Mouse (Mus musculus) hindbrain, postnatal 0 days (tissue): Measurements from ENCODE around the gene Rrp9. TPM values are rescaled to one million over a fixed set of nuclear protein-coding genes. Genes with fewer than 3 reads are reported as not detected.
A peak's percentile ranks its signal among the peaks of the same experiment; 100 is the strongest.

Experiments used
- ATAC-seq: fragments of 200-750 bp; cut with Nextera tagmentation; 2 replicates; pipeline ENCODE4 v1.8.0; 2017; ENCODE audit warnings: mild to moderate bottlenecking, moderate TSS enrichment, moderate library complexity
- DNase-seq: peaks from one replicate; pipeline ENCODE4 v3.0.0-alpha.2; 2015; ENCODE audit warnings: low spot score
- H3K27ac ChIP-seq: fragments of 300-500 bp; sonication (generic); 2 replicates; pipeline ENCODE4 v1.5.1; 2014; ENCODE audit warnings: mild to moderate bottlenecking
- H3K27me3 ChIP-seq: fragments of 300-500 bp; sonication (generic); 2 replicates; pipeline ENCODE4 v1.6.1; 2014; ENCODE audit warnings: low read length, mixed read lengths; ENCODE audit not compliant: insufficient read depth
- H3K36me3 ChIP-seq: fragments of 300-500 bp; sonication (generic); 2 replicates; pipeline ENCODE4 v1.6.1; 2014; ENCODE audit warnings: low read length, mixed read lengths; ENCODE audit not compliant: insufficient read depth
- H3K4me1 ChIP-seq: fragments of 300-500 bp; sonication (generic); 2 replicates; pipeline ENCODE4 v1.6.1; 2014; ENCODE audit warnings: antibody characterized with exemption, low read length, mixed read lengths; ENCODE audit not compliant: insufficient read depth
- H3K4me2 ChIP-seq: fragments of 300-500 bp; sonication (generic); 2 replicates; pipeline ENCODE4 v1.6.1; 2014; ENCODE audit warnings: low read depth, mild to moderate bottlenecking, low read length, moderate library complexity, mixed read lengths
- H3K4me3 ChIP-seq: fragments of 300-500 bp; sonication (generic); 2 replicates; pipeline ENCODE4 v1.5.1; 2014; ENCODE audit warnings: low read length
- H3K9ac ChIP-seq: fragments of 300-500 bp; sonication (generic); replicated peaks from 2 replicates; pipeline ENCODE4 v1.6.1; 2014; ENCODE audit warnings: mild to moderate bottlenecking, low read length, moderate library complexity, mixed read lengths
- H3K9me3 ChIP-seq: fragments of 300-500 bp; sonication (generic); 2 replicates; pipeline ENCODE4 v1.6.1; 2016; ENCODE audit warnings: low read length, mixed read lengths
- CTCF ChIP-seq: IDR thresholded peaks from 2 replicates; pipeline ENCODE4 v1.5.1; 2016; ENCODE audit warnings: antibody characterized with exemption, control low read depth, low read depth
- WGBS: fragments of 180-500 bp; shearing (Covaris S2); extraction: QIAGEN DNeasy Blood & Tissue Kit; methylation state at CpG from one replicate; pipeline ENCODE4 v1.1.7; 2014; 5-methylcytosine and 5-hydroxymethylcytosine counted together
- polyA plus RNA-seq: library from polyadenylated mRNA; unstranded; fragments of >200 nt; fragmentation: Nextera tagmentation; extraction: Ambion mirVana; gene quantifications from 2 replicates; pipeline ENCODE4 v1.2.1, GENCODE M21; 2015
- total RNA-seq: library from RNA; depleted of rRNA; stranded (reverse); fragments of >200 nt; gene quantifications from 2 replicates; pipeline ENCODE4 v1.2.3, GENCODE M21; 2014

Rrp9 gene
- total and polyA plus RNA-seq, 2 experiments from 2014 or later = 38.3 to 46.2 TPM

DNA sequence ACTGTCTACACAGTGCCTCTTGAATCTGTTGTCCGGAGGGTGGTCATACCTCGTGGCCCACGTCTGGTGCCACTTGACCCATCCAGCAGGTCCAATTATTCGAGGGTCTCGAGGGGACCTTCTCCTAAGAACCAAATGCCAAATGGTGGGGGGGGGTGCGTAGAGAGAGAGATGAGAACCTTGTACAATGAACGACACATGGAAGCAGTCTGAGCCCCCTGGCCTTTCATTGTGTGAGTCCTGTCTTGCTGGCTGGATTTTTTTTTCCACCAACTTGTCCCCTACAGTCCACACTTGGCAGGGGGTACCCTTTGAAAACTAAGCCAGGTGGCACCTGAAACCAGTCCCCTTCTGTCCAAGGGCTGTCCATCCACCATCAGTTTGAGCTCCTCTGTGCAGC lies 8.0 kb upstream of the Rrp9 start:
- no peak overlapping the region for H3K27ac ChIP-seq
- H3K4me3 ChIP-seq = no peak overlapping the region
- H3K27me3 ChIP-seq = no peaks in the 10 kb centered on the region
- no peaks in the 10 kb centered on the region for H3K9me3 ChIP-seq
- TF ChIP-seq CTCF = no peak
- 81% methylated on average over 7 of the region's 7 CpGs for WGBS
- no peak overlapping the region for H3K4me2 ChIP-seq
- peaks cover 16% of the 10 kb centered on the region; the same call in 1 of the 2 replicates for H3K4me1 ChIP-seq
- DNase-seq (no peak), ATAC-seq (no peak)
- H3K9ac ChIP-seq = no peak overlapping the region
- no peaks in the 10 kb centered on the region for H3K36me3 ChIP-seq

- Histone ChIP-seq H3K4me3 (no peak overlapping the region), H3K27ac (no peak overlapping the region), H3K4me1 (peaks cover 21% of the 10 kb centered on the region; the same call in 1 of the 2 replicates), H3K9me3 (no peaks in the 10 kb centered on the region), H3K36me3 (no peaks in the 10 kb centered on the region), H3K27me3 (no peaks in the 10 kb centered on the region), H3K4me2 (no peak overlapping the region), H3K9ac (no peak overlapping the region)
- WGBS = 74% methylated on average over 6 of the region's 6 CpGs
- no peak; the same call in 1 of the 2 replicates for TF ChIP-seq CTCF
- DNase-seq = no peak
- no peak for ATAC-seq
These were observed 6.4 kb upstream of the Rrp9 start for GRCm38 (mm10) chr9:106469317-106469716.

GRCm38 (mm10) chr9:106469776-106470175 lies 6.0 kb upstream of the Rrp9 start:
- no peak overlapping the region for H3K4me2 ChIP-seq
- TF ChIP-seq CTCF = no peak

DNA sequence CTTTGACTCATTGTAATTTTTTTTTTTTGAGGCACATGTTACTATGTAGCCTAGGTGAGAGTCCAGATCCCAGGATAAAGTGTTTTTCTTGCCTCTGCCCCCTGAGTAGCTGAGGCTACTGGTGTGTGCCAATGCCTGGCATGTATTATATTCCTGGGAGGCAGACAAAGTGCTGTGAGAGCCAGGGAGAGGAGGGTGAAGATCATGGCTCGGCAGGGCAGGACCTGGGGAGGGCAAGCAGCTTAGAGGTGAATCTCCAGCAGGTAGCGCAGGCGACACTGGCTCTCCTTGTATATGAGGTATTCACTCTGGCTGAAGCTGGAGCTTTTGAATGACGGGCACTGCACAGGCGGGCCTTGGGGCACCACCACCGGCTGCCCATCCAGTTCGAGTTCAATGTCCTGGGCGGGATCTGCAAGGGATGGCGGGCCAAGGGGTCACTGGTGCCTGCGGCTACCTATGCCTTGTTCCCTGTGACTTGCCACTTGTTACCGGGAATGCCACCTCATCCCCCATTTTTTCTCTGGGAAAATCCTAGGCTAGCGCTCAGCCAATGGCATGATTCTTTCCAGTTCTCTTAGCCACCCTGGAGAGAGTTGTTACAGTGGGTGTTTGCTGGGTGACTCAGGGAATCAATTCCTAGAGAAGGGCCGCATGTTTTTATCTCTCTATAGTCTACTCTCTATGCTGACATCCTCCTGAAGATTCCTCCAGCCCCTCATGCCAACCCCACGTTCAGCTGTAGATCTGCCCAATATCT lies 4.6 kb upstream of the Rrp9 start:
- H3K36me3 ChIP-seq = no peaks in the 10 kb centered on the region
- no peaks in the 10 kb centered on the region for H3K27me3 ChIP-seq
- no peak for DNase-seq
- 65% methylated on average over 14 of the region's 14 CpGs for WGBS
- no peak for TF ChIP-seq CTCF
- H3K9me3 ChIP-seq = no peaks in the 10 kb centered on the region
- H3K9ac ChIP-seq = no peak overlapping the region
- H3K4me3 ChIP-seq = no peak overlapping the region
- H3K4me1 ChIP-seq = peaks cover 11% of the 10 kb centered on the region; the same call in 1 of the 2 replicates
- H3K27ac ChIP-seq = no peak overlapping the region
- H3K4me2 ChIP-seq = no peak overlapping the region
- no peak for ATAC-seq

More at GRCm38 (mm10) chr9:106469776-106470175, 6.0 kb upstream of the Rrp9 start:
- no peaks in the 10 kb centered on the region for H3K27me3 ChIP-seq
- H3K9ac ChIP-seq = no peak overlapping the region
- no peaks in the 10 kb centered on the region for H3K9me3 ChIP-seq
- no peaks in the 10 kb centered on the region for H3K36me3 ChIP-seq
- peaks cover 18% of the 10 kb centered on the region; the same call in 1 of the 2 replicates for H3K4me1 ChIP-seq
- no peak overlapping the region for H3K4me3 ChIP-seq
- ATAC-seq (no peak), DNase-seq (no peak)
- H3K27ac ChIP-seq = no peak overlapping the region
- WGBS = 68% methylated on average over 9 of the region's 9 CpGs

DNA sequence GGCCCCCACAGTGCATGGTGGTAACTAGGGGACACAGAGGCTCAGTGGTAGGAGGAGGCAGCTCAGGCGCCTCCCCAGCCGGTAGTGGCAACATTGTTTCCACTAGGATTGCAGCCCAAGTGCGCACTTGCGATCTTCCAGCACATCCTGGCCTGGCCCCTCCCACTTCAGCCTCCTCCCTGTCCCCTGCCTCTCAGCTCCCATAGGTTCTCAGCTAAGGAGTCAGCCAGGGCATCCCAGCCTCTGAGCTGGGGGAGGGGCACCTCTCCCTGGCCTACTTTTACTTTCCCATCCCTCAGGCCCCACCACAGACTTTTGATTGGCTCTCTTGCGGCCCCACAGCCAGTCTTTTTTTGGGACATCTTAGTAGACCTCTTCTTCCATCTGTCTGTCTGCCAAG lies 3.9 kb upstream of the Rrp9 start:
- H3K4me2 ChIP-seq = no peak overlapping the region
- TF ChIP-seq CTCF = peak; percentile 3; the same call in 1 of the 2 replicates
- H3K27ac ChIP-seq = no peak overlapping the region
- H3K4me1 ChIP-seq = peaks cover 15% of the 10 kb centered on the region; the same call in 1 of the 2 replicates
- H3K9ac ChIP-seq = no peak overlapping the region
- 25% methylated on average over 5 of the region's 5 CpGs for WGBS
- H3K27me3 ChIP-seq = no peaks in the 10 kb centered on the region
- no peaks in the 10 kb centered on the region for H3K36me3 ChIP-seq
- H3K9me3 ChIP-seq = no peaks in the 10 kb centered on the region
- ATAC-seq (no peak), DNase-seq (no peak)
- H3K4me3 ChIP-seq = no peak overlapping the region

- 64% methylated on average over 4 of the region's 4 CpGs for WGBS
- ATAC-seq = no peak
- H3K9me3 ChIP-seq = no peaks in the 10 kb centered on the region
- peaks cover 15% of the 10 kb centered on the region; the same call in 1 of the 2 replicates for H3K4me1 ChIP-seq
- H3K4me3 ChIP-seq = no peak overlapping the region
- no peak for DNase-seq
- no peaks in the 10 kb centered on the region for H3K27me3 ChIP-seq
- no peak overlapping the region for H3K4me2 ChIP-seq
- TF ChIP-seq CTCF = no peak
- H3K9ac ChIP-seq = no peak overlapping the region
- no peaks in the 10 kb centered on the region for H3K36me3 ChIP-seq
- no peak overlapping the region; the same call in 1 of the 2 replicates for H3K27ac ChIP-seq
These were observed 3.4 kb upstream of the Rrp9 start for GRCm38 (mm10) chr9:106472321-106472720.
